Mouse (Mus musculus) erythroid progenitor cell, adult 5-6 weeks (primary cell): ENCODE measurements around the gene 2410131K14Rik. TPM values are rescaled to one million over a fixed set of nuclear protein-coding genes. Genes with fewer than 3 reads are reported as not detected.

ENCODE experiments used
- ATAC-seq: replicated peaks from 2 replicates; pipeline ENCODE4 v1.8.0; 2016; ENCODE audit warnings: moderate number of reproducible peaks, mild to moderate bottlenecking, moderate TSS enrichment, inconsistent platforms; ENCODE audit not compliant: poor library complexity, low FRiP score, severe bottlenecking
- total RNA-seq, 2 experiments: library from RNA; stranded (forward) in 1 of 2; stranded (reverse) in 1 of 2; fragments of 150-400 nt in 1 of 2; fragments of 186-747, 209-891 nt in 1 of 2; gene quantifications; 2 replicates each; pipeline versions ENCODE4 v1.2.3 to v1.2.4; 2015 to 2017; ENCODE audit warnings: low replicate concordance in 2 of 2

2410131K14Rik gene
- total RNA-seq (2015; ENCODE audit: low replicate concordance) (0.72 and 1.7 TPM in 2 replicates), total RNA-seq (2017; ENCODE audit: low replicate concordance) (0.39 and 1.7 TPM in 2 replicates)

DNA sequence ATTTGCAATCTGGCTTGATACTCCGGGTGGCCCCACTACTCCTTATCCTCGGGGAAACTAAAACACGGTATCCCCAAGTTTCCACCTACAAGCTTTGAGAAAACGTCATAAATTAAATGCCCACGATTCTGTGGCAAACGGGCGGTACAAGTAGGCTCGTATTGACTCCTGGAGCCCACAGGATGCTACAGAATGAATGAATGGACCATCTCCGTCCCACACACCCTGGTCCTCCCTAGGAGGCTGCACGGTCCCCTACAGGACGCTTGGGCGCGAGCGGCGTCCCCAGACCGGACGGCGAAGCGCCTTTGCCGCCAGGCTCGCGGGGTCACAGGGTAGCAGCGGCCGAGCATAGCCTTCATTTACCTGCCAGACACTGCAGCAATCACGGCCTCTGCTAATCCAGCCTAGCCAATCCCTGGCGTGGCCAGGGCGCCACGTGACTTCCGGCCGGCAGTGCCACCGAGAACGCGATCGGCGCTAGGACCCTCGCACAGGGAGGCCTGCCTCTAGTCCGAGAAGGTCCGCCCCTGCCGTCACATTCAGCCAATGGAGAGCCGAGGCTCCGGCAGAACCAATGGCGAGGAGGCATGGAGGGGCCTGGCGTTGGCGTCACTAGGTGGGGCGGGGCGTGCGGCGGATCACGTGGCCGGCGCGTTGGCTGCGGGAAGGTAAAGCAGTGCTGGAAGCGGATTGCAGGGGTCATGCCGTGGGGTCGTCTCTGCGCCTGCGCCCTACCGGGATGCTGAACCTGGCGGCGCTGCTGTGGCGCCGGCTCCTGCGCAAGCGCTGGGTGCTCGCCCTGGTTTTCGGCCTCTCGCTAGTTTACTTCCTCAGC is at the start of gene 2410131K14Rik, which contains the start of gene Rnft2:
Gene 2410131K14Rik (plus strand): TSS at position 622 of the 838 bp plus-strand sequence.
Gene Rnft2 (minus strand): TSS at position 511 of the 838 bp plus-strand sequence.
- peak; percentile 98 for ATAC-seq

DNA sequence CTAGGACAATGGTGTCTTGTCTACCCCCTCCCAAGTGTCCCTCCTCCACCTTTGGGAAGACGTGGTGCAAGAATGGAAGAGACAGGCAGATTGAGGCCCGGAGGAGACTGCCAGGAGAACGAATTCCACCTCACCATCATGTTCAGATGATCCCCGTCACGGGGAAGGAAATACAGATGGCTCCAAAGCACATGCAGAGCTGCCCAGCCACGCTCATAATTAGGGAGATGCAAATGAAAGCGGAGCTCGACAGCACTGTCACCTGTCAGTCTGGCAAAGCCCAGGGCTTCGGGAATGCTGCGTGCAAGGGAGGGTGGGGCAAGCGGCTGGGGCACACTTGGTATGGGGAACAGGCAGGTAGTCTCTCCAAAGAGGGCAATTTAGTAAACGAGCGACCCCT is 47.6 kb upstream of the 2410131K14Rik start:
- no peak for ATAC-seq

DNA sequence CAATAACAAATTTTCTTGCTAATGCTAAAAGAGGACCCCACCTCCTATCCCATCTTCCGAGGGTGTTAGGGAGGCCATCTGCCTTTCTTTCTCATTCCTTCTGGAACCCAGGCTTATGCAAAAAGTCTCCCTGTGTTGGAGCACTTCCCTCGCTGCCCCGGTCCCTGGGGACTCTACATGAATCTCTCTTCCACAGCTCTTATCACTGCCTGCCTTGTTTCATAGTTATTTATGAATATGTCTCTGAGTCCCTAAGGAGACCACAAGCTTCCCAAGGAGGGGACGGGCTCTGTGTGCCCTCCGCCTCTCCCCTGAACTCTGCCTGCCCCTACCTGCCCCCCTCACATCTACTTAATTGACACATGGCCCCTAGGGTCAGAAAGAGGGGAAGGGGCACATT is 45.4 kb upstream of the 2410131K14Rik start:
- ATAC-seq = no peak

DNA sequence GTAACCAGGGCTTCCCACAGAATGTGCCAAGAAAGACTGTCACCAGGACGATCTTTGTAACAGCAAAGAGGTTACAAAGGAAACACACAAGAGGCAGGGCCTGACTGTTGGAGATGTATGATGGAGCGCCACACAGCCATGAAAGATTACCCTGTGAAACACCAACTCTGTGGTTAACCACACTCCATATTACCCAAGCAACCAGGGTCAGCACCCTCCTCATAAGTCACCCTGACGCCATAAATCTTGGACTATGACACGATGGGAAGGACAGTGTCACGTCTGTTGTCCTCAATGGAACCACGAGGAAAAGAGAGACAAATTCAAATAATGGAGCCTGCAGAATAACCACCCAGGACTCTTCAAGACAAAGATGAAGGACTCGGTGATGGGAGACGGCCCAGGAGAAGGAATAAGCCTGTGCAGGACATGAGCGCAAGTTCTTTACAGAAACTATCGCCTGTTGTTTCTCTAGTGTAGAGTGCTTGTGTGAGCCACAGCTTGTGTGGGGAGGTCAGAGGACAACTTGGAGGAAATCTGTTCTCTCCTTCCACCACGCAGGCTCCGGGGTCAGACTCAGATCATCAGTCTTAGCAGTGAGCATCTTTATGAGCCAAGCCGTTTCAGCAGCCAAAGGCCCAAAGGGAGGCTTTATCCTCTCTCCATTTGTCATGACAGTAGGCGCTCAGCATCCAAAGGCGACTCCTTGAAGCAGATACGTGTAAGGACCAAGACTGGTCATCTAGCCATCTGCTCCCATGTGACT is 40.2 kb upstream of the 2410131K14Rik start:
- ATAC-seq = no peak

DNA sequence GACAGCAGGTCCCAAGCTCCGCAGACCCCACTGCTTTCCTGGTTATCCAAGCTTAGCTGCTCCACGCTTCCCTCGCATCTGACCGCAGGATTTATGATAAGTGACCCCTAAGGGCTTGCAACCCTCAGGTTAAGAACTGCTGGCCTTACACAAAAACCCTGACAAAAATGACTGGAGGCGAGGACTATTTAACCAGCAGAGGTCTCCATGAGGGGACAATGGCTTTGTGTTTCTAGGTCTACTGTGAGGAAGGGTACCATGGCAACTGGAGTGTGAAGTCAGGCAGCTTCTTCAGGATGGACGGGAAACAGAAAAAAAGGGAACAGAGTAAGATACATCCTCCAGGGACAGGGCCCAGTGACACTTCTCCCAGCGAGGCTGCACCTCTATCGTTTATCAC is 39.2 kb upstream of the 2410131K14Rik start:
- no peak for ATAC-seq

DNA sequence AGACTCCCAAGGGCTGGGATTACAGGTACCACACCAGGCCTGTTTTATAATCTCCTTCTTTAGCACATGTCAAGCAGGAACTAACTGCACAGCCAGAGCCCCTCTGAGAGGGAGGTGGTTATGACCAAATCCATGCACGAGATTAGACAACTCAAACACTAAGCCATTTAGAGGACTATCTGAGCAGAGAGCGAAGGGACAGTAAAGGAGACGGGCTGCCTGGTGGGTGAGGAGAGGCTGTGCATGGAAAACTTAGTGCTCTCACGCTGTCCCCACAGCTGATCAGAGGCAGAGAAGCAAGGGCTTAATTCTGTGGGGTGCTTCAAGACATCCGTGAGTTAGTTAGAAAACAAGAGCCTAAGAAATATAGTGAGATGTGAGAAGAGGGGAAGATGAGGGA is 31.0 kb upstream of the 2410131K14Rik start:
- ATAC-seq = no peak

DNA sequence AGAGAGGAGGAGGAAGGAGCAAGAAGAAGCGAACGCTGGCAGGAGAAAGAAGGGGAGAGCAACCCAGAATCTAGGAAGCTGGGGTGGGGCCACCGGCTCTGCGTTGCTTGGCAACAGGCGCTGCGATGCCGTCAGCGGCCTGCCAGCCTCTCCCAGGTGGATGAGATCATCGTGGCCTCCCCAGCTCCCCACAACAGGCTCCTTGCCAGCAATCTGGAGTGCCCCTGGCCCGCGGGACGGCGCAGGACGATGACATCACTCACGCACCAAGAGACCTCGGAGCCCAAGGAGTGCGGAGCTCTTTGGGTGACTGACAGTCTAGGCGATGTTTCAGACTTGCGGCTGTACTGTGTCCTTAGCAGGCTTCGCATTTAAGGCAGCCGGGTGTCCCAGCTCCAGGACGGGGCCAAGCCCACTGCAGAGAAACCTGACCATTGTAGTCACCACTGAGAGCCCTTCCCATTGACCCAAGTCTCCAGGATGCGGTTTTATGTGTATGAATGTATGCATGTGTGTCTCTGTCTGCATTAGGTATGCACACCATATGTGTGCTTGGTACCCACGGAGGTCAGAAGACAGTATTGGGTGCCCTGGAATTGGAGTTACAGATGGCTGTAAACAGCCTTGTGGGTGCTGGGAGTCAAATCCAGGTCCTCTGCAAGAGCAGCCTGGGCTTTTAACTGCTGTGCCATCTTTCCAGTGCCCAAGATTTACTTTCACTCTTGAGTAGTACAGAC is 30.4 kb upstream of the 2410131K14Rik start:
- ATAC-seq = 0 out of 2 replicates have a peak, but pooled peaks have one; percentile 19

DNA sequence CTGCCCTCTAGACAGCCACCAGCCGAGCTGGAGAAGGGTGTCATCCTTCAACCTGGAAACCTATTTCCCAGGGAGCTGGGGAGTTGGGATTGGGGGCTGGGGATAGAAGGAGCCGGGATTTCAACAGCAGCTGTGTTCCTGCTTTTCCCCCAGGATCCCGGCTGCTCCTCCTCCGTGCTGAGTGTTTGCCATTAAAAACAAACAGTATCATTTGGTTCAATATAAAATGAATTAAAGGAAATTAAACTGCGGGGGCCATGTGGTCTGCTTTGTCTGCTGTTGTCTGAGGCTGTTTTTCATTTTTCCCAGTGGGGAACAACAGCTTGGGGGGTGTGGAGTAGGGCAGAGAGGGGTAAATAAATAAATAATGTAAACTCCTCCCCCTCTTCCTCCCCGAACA is 27.6 kb upstream of the 2410131K14Rik start:
- ATAC-seq = no peak

DNA sequence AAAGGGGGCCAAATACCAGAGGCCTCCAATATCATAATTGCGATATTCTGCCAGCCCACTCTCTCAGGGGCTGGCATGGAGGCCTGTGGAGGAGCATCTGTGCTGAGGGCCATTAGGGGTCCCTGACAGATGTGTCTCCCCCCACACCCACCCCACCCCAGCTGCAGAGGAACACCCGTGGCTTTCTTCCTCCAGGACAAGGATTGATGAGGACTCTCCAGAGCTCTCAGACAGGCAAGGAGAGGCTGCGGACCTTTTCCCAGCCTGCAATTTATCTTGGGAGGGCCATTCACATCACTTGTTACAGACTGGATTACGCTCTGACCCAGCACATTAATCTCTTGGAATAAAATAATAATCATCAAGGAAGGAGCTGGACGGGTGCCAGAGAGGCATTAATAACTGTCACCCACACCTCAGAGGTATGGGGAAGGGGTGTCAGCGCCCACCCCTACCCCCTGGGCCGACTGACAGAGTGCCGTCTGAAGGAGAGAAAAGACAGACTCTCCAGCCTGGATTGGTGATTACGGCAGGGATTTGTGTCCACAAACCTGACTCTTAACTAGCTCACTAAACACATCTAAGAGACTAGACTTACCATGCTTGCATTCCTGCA is 21.8 kb upstream of the 2410131K14Rik start:
- no peak for ATAC-seq

DNA sequence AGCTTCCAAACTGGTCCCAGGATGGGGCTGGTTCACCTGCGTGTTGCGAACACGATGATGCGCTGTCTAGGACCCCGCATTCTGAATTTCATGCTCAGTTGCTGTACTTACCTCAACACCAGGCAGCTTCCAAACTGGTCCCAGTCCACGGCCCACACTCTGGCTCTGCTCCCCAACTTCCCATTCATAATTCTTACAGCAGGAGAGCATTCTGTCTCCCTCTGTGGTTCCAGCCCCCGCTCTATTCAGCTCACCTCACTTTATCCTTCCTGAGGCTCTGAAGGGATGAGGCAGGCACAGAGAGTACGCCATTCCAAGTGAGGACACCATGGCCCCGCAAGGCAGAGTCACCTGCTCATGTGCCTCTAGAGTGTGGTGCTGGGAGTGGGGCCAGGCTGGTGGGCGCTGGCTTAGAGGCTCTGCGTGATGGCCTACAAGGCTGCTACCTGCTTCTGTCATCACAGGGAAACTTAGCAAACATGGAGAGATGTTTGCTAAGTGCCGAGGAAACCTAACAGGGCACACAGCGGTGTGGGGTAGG is 14.9 kb upstream of the 2410131K14Rik start:
- ATAC-seq = no peak

DNA sequence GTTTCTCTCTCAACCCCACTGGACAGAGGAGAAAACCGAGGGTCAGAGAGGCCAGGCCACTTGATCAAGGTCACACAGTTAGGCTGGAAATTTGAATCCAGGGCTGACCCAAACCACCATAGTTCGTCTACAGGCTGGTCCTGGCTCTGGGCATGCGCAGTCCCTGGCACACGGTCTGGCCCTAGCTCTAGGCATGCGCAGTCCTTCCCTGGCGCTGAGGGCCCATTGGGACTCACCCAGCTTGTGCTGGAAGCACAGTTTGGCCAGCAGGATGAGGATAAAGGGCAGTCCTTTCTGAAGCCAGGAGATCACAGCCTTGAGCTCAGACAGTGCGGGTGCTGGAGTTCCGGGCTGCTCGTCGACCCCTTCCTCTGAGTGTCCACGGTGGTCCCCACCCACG is 8.1 kb upstream of the 2410131K14Rik start:
- no peak for ATAC-seq

DNA sequence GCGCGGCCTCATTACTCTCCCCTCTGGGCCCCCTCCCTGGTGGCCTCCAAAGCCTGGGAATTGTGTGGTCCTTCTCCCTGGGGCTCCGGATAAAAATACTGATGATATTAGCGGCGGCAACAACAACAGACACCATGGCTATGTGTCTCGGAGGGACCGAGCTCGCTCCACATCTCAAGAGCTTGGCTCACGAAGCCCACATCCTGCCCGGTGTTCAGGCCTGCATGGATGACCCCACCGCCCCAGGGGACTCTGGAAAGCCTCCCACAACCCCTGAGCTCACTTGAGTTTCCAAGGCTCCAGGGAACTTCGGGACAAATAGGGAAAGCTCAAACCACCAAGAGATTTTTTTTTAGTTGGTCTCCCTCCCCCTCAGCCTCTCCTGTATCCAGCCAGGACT is 5.4 kb upstream of the 2410131K14Rik start:
- no peak for ATAC-seq

DNA sequence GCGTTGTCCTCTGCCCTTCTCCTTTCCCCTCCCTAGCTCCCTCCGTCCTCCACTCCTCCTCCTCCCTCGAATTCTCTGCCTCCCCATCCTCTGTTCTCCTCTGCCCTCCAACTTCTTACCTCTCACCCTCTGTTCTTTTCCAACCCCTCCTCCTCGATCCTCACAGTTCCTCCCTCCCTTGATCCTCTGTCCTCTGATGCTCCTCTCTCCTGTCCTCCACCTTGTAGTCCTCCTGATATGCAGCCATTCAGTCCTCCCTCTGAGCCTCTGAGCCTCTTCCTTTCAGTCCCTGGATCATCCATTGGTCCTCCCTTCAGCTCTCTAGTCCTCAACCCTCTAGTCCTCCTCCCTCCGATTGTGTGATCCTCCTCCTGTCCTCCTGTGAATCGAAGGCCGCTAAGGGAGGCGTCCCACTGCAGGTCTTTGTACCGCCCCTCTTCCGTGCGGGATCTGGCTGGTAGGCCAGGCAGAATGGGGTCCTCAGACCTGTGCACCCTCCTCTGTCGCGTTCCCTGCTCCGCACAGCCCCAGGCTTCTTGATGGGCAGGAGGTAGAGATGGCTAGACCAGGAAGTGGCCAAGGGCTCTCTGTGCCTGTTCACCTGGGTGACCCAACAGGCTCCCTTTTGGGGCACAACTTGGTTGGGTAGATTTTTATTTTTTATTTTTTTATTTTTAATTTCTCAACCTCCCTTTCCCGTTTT is 730 bp downstream of the 2410131K14Rik start:
- ATAC-seq = no peak

DNA sequence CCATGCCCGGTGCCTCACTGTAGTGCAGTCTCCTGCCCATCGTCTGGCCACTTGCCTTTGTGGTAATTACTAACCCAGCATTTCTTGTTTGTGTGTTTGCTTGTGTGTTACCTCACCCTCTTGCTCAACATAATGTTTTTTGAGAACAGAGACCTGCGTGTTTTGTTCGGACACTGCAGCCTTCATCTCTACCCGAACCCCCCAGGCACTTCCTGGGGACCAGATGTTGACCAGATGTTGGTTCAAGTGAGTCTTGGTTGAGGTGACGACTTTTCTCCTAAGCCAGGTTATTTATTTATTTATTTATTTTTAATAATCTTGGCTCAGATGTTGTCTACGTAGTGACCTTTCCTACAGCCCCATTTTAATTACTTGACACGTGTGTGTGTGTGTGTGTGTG is 2.4 kb downstream of the 2410131K14Rik start:
- ATAC-seq = no peak

DNA sequence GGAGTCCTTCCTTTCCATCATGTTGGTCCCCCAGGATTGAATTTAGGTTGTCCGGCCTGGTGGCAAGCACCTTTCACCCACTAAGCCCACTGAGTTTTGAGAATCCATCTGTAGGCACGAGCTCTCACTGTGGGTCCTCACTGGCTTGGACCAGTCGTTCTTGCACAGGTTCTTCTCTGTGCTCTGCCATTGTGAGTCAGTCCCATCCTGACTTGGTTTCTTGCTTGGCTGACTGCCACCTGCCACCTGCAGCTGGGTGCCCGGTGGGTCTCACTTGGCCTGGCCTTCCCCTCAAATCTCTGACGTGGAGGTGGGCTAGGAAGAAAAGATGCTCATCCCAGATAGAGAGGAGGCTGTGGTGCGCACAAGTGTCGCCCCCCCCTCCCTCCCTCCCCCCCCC is 6.0 kb downstream of the 2410131K14Rik start:
- no peak for ATAC-seq

DNA sequence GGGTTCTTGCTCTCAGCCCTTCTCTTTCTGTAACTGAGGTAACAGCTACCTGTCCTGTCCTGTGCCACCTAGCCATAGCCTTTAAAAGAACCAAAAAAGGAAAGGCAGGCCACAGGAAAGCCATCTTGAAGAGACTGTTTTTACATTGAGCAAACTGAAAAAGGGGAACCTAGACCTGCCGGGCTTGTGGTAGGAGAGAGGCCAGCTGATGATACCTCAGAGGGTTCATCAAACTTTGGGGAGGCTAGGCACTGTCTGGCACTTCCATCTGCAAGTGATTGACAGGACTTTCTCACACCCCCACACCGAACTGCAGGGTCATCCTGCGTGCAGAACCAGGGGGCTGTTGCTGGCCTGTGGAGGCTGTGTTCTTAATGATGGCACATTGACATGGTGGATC is 8.5 kb downstream of the 2410131K14Rik start:
- ATAC-seq = no peak

DNA sequence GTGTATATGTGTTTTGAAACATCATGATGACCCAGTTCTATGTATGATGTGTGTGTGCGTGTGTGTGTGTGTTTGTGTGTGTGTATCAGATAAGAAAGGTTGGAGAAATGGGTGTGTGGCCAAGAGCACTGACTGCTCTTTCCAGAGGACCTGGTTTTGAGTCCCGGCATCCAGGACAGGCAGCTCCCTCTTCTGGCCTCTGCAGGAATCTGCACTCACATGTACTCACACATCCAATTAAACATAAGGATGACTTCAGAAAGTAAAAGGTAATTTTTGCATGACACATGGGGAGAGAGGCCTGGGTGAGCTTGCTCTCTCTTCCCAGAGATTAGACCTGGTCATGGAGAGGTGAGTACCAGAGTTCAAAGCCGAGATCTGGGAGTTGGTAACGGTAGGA is 12.0 kb downstream of the 2410131K14Rik start:
- ATAC-seq = no peak

DNA sequence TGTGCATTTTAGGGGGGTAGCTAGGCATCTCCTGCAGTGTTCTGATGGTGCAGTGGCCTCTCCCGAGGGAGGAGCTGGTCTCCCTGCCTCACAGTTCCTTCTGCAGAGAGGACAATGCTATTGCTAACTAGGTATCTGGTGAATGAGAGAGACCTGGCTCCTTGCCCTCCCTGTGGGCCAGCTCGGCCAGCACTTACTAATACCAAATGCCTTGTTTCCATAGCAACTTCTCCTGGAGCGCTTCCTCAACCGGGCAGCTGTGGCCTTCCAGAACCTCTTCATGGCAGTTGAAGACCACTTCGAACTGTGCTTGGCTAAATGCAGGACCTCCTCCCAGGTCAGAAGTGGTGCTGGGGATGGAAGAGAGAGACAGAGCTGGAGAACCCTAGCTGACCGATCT is 14.1 kb downstream of the 2410131K14Rik start:
- no peak for ATAC-seq

DNA sequence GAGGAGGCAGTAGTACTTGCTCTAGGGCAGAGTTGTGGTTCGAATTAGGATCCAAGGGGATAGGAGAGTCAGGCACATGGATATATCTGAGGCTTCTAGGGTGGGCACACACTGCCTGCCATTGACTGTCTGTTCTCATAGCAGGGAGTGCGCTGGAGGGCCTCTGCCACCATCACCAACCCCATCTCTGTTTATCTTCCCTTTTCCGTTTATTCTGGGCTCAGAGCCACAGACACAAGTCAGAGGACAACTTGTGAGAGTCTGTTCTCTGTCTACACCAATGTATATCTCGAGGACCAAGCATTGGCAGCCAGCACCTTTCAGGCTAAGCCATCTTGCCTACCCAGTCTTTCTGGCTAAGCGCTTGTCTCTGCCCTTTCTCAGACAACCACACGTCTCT is 14.6 kb downstream of the 2410131K14Rik start:
- ATAC-seq = no peak
